Comparison of ENCODE assay signal across 27 mouse cellular contexts in genomic region chr9:103636847-103637246, GRCm38 (mm10).
DNase-seq lines count a peak whose midpoint lies in the region; ATAC-seq and TF ChIP-seq lines count a peak whose summit lies in the region.
"Had no signal": no experiment of that assay in that cellular context is flagged by ENCODE, and none has a peak within 500 bp of the region (broad histone marks: within the 10 kb centered on the region; RNA-seq: fewer than 3 reads in every experiment).

No protein-coding gene starts in this region.

- TF ChIP-seq CTCF in midbrain, postnatal 0 days (IDR thresholded peaks at IDR 0.05), result no peak

- no peaks in the 10 kb centered on the region for H3K36me3 ChIP-seq in forebrain, embryonic 14.5 days (ENCODE audit: control insufficient read depth, insufficient read depth, low read length)
- no peaks in the 10 kb centered on the region for H3K36me3 ChIP-seq in forebrain, embryonic 11.5 days (ENCODE audit: control insufficient read depth, insufficient read depth, low read length)
- no peaks in the 10 kb centered on the region for H3K36me3 ChIP-seq in heart, embryonic 14.5 days (ENCODE audit: control insufficient read depth, insufficient read depth, low read length)
- H3K36me3 ChIP-seq in midbrain, postnatal 0 days (ENCODE audit: insufficient read depth, low read length), result no peaks in the 10 kb centered on the region
- no peaks in the 10 kb centered on the region for H3K36me3 ChIP-seq in midbrain, embryonic 10.5 days
- H3K36me3 ChIP-seq: embryonic facial prominence, embryonic 12.5 days; hindbrain, embryonic 12.5 days; limb, embryonic 12.5 days; liver, embryonic 15.5 days; midbrain, embryonic 15.5 days had no signal

- 21% methylated on average over 3 of the region's 3 CpGs for WGBS in forebrain, embryonic 14.5 days
- 45% methylated on average over 3 of the region's 3 CpGs for WGBS in forebrain, embryonic 11.5 days
- 36% methylated on average over 3 of the region's 3 CpGs for WGBS in heart, embryonic 14.5 days
- 63% methylated on average over 3 of the region's 3 CpGs for WGBS in midbrain, postnatal 0 days
- 61% methylated on average over 3 of the region's 3 CpGs for WGBS in midbrain, embryonic 10.5 days

- peak; percentile 48 for ATAC-seq in forebrain, embryonic 14.5 days
- ATAC-seq in forebrain, embryonic 11.5 days (replicated peaks; ENCODE audit: low FRiP score), result no peak
- ATAC-seq in heart, embryonic 14.5 days (ENCODE audit: insufficient number of reproducible peaks, insufficient read depth, low FRiP score, low read depth), result 0 out of 2 replicates have a peak, but pooled peaks have one; percentile 22
- ATAC-seq in midbrain, postnatal 0 days (ENCODE audit: low FRiP score), result no peak
- ATAC-seq: inflammation-experienced regulatory T-cells, adult 6 months; midbrain, embryonic 15.5 days had no signal

- no peak overlapping the region for H3K4me2 ChIP-seq in forebrain, embryonic 14.5 days (ENCODE audit: low read length)
- H3K4me2 ChIP-seq in forebrain, embryonic 11.5 days (ENCODE audit: low read depth, low read length, severe bottlenecking), result no peak overlapping the region
- H3K4me2 ChIP-seq in heart, embryonic 14.5 days (ENCODE audit: low read length), result no peak overlapping the region
- H3K4me2 ChIP-seq in midbrain, postnatal 0 days (ENCODE audit: low read depth, low read length, poor library complexity, severe bottlenecking), result no peak overlapping the region
- H3K4me2 ChIP-seq: embryonic facial prominence, embryonic 12.5 days; hindbrain, embryonic 12.5 days; limb, embryonic 12.5 days; liver, embryonic 15.5 days; lung, embryonic 14.5 days; midbrain, embryonic 15.5 days had no signal

- H3K4me3 ChIP-seq in forebrain, embryonic 14.5 days (ENCODE audit: low read depth, low read length), result no peak overlapping the region
- H3K4me3 ChIP-seq in forebrain, embryonic 11.5 days (ENCODE audit: low read depth, low read length), result no peak overlapping the region
- no peak overlapping the region for H3K4me3 ChIP-seq in heart, embryonic 14.5 days (ENCODE audit: control insufficient read depth in 1 of 2, insufficient read depth in 1 of 2, low read depth in 1 of 2, low read length in 2 of 2)
- no peak overlapping the region for H3K4me3 ChIP-seq in midbrain, postnatal 0 days (ENCODE audit: low read depth, low read length)
- H3K4me3 ChIP-seq in midbrain, embryonic 10.5 days, result no peak overlapping the region
- H3K4me3 ChIP-seq: embryonic facial prominence, embryonic 12.5 days; hindbrain, embryonic 12.5 days; left cerebral cortex, adult 2 months; limb, embryonic 12.5 days; liver, embryonic 15.5 days; midbrain, embryonic 15.5 days had no signal

- H3K9ac ChIP-seq in forebrain, embryonic 14.5 days (ENCODE audit: low read length), result no peak overlapping the region
- no peak overlapping the region for H3K9ac ChIP-seq in forebrain, embryonic 11.5 days (ENCODE audit: low read length)
- H3K9ac ChIP-seq in heart, embryonic 14.5 days (ENCODE audit: low read length), result no peak overlapping the region
- no peak overlapping the region for H3K9ac ChIP-seq in midbrain, postnatal 0 days (replicated peaks; ENCODE audit: low read length, poor library complexity, severe bottlenecking)
- H3K9ac ChIP-seq: embryonic facial prominence, embryonic 12.5 days; hindbrain, embryonic 12.5 days; limb, embryonic 12.5 days; liver, embryonic 15.5 days; lung, embryonic 14.5 days; midbrain, embryonic 15.5 days had no signal

- peaks cover 14% of the 10 kb centered on the region for H3K4me1 ChIP-seq in forebrain, embryonic 14.5 days (ENCODE audit: control insufficient read depth, insufficient read depth, low read length)
- no peaks in the 10 kb centered on the region for H3K4me1 ChIP-seq in forebrain, embryonic 11.5 days (replicated peaks; ENCODE audit: control insufficient read depth, insufficient read depth, low read length)
- H3K4me1 ChIP-seq in heart, embryonic 14.5 days (ENCODE audit: control insufficient read depth in 2 of 2, insufficient read depth in 2 of 2, low read length in 2 of 2), result peaks cover 12 to 25% of the 10 kb centered on the region in 2 experiments
- H3K4me1 ChIP-seq in midbrain, postnatal 0 days (ENCODE audit: insufficient read depth, low read length), result 0 out of 2 replicates have a peak, but pooled peaks cover 3% of the 10 kb centered on the region
- H3K4me1 ChIP-seq in midbrain, embryonic 10.5 days, result peaks cover 35% of the 10 kb centered on the region
- H3K4me1 ChIP-seq: liver, embryonic 15.5 days had no signal

- H3K9me3 ChIP-seq in forebrain, embryonic 14.5 days (replicated peaks; ENCODE audit: control insufficient read depth, low read length), result no peaks in the 10 kb centered on the region
- no peaks in the 10 kb centered on the region for H3K9me3 ChIP-seq in forebrain, embryonic 11.5 days (ENCODE audit: control insufficient read depth, low read length)
- no peaks in the 10 kb centered on the region for H3K9me3 ChIP-seq in heart, embryonic 14.5 days (ENCODE audit: control insufficient read depth, low read length)
- H3K9me3 ChIP-seq in midbrain, postnatal 0 days (ENCODE audit: low read length), result no peaks in the 10 kb centered on the region
- no peaks in the 10 kb centered on the region for H3K9me3 ChIP-seq in midbrain, embryonic 10.5 days (replicated peaks)
- H3K9me3 ChIP-seq: embryonic facial prominence, embryonic 12.5 days; hindbrain, embryonic 12.5 days; limb, embryonic 12.5 days; liver, embryonic 15.5 days; midbrain, embryonic 15.5 days had no signal

- H3K27me3 ChIP-seq in forebrain, embryonic 14.5 days (replicated peaks; ENCODE audit: control insufficient read depth, insufficient read depth, low read length), result no peaks in the 10 kb centered on the region
- H3K27me3 ChIP-seq in forebrain, embryonic 11.5 days (ENCODE audit: control insufficient read depth, insufficient read depth, low read length), result no peaks in the 10 kb centered on the region
- H3K27me3 ChIP-seq in heart, embryonic 14.5 days (ENCODE audit: control insufficient read depth, insufficient read depth, low read length), result no peaks in the 10 kb centered on the region
- H3K27me3 ChIP-seq in midbrain, postnatal 0 days (ENCODE audit: insufficient read depth, low read length), result no peaks in the 10 kb centered on the region
- H3K27me3 ChIP-seq in midbrain, embryonic 10.5 days (ENCODE audit: low read depth, poor library complexity, severe bottlenecking), result no peaks in the 10 kb centered on the region
- H3K27me3 ChIP-seq: embryonic facial prominence, embryonic 12.5 days; limb, embryonic 12.5 days; liver, embryonic 15.5 days; midbrain, embryonic 15.5 days had no signal

- peak; percentile 34 for DNase-seq in forebrain, embryonic 14.5 days (ENCODE audit: low spot score)
- DNase-seq in forebrain, embryonic 11.5 days (ENCODE audit: low spot score), result no peak
- DNase-seq in heart, adult 18-20 months, result no peak
- DNase-seq in midbrain, postnatal 0 days (ENCODE audit: low spot score), result peak; percentile 38
- DNase-seq in midbrain, embryonic 10.5 days (ENCODE audit: low spot score), result no peak
- no peak for DNase-seq in adipocyte (ENCODE audit: low spot score)
- DNase-seq: adrenal gland, postnatal 10 days; B cell, adult 2 months; cerebellum, adult 11 months; cerebellum, postnatal 25 days; embryo, embryonic 11 days; gastrocnemius, postnatal 10 days; kidney, adult 11 months; kidney, postnatal 14 days; lung, embryonic 14.5 days; lung, postnatal 14 days; right cerebral cortex, adult 18-20 months; spleen, adult 18-20 months; thymus, postnatal 14 days had no signal

- H3K27ac ChIP-seq in forebrain, embryonic 14.5 days (ENCODE audit: low read depth, low read length), result no peak overlapping the region
- no peak overlapping the region for H3K27ac ChIP-seq in forebrain, embryonic 11.5 days (ENCODE audit: low read depth, low read length)
- H3K27ac ChIP-seq in heart, embryonic 14.5 days (replicated peaks in 1 of 2; ENCODE audit: control insufficient read depth in 1 of 2, insufficient read depth in 1 of 2, low read depth in 2 of 2, low read length in 2 of 2), result no peak overlapping the region; a peak in 2 of 4 replicates
- H3K27ac ChIP-seq in midbrain, postnatal 0 days (ENCODE audit: low read depth, low read length), result no peak overlapping the region
- H3K27ac ChIP-seq in midbrain, embryonic 10.5 days (replicated peaks), result no peak overlapping the region
- H3K27ac ChIP-seq: embryonic facial prominence, embryonic 12.5 days; hindbrain, embryonic 12.5 days; left cerebral cortex, adult 2 months; limb, embryonic 12.5 days; liver, embryonic 15.5 days; midbrain, embryonic 15.5 days had no signal

Comparison
In these comparisons a context has a peak if more than half of its experiments do, and no peak if none do; other contexts are left out.
1. ATAC-seq: peak in forebrain, embryonic 14.5 days (single experiment) and heart, embryonic 14.5 days (single experiment); none in forebrain, embryonic 11.5 days (single experiment) and midbrain, postnatal 0 days (single experiment).
2. DNase-seq: peak in forebrain, embryonic 14.5 days (single experiment) and midbrain, postnatal 0 days (single experiment); none in forebrain, embryonic 11.5 days (single experiment), heart, adult 18-20 months (0 of 2), midbrain, embryonic 10.5 days (single experiment) and adipocyte (single experiment).